Mouse (Mus musculus) lung, embryonic 16.5 days (tissue): ENCODE measurements around the gene Cxcl1. TPM values are rescaled to one million over a fixed set of nuclear protein-coding genes. Genes with fewer than 3 reads are reported as not detected.

Experiments used
- ATAC-seq: fragments of 200-750 bp; cut with Nextera tagmentation; 2 replicates; pipeline ENCODE4 v1.8.0; 2017; ENCODE audit warnings: low read depth, mild to moderate bottlenecking, moderate library complexity
- H3K27ac ChIP-seq: fragments of 300-500 bp; sonication (generic); 2 replicates; pipeline ENCODE4 v1.5.1; 2014; ENCODE audit warnings: mild to moderate bottlenecking, control low read depth, low read length
- H3K27me3 ChIP-seq: fragments of 300-500 bp; sonication (generic); 2 replicates; pipeline ENCODE4 v1.6.1; 2014; ENCODE audit warnings: low read depth, low read length, mixed read lengths; ENCODE audit not compliant: control insufficient read depth, insufficient read depth
- H3K36me3 ChIP-seq: fragments of 300-500 bp; sonication (generic); 2 replicates; pipeline ENCODE4 v1.6.1; 2014; ENCODE audit warnings: low read length; ENCODE audit not compliant: control insufficient read depth, insufficient read depth
- H3K4me1 ChIP-seq: fragments of 300-500 bp; sonication (generic); replicated peaks from 2 replicates; pipeline ENCODE4 v1.6.1; 2014; ENCODE audit warnings: low read length, mixed read lengths; ENCODE audit not compliant: control insufficient read depth, insufficient read depth
- H3K4me2 ChIP-seq: fragments of 300-500 bp; sonication (generic); 2 replicates; pipeline ENCODE4 v1.6.1; 2014; ENCODE audit warnings: low read depth, low read length, control low read depth
- H3K4me3 ChIP-seq: fragments of 300-500 bp; sonication (generic); 2 replicates; pipeline ENCODE4 v1.5.1; 2014; ENCODE audit warnings: mild to moderate bottlenecking, low read length, control low read depth
- H3K9ac ChIP-seq: fragments of 300-500 bp; sonication (generic); 2 replicates; pipeline ENCODE4 v1.6.1; 2014; ENCODE audit warnings: low read length, control low read depth
- H3K9me3 ChIP-seq: fragments of 300-500 bp; sonication (generic); 2 replicates; pipeline ENCODE4 v1.6.1; 2016; ENCODE audit warnings: low read length; ENCODE audit not compliant: control insufficient read depth
- WGBS: fragments of 180-500 bp; shearing (Covaris S2); extraction: QIAGEN DNeasy Blood & Tissue Kit; methylation state at CpG from one replicate; pipeline ENCODE4 v1.1.7; 2014; 5-methylcytosine and 5-hydroxymethylcytosine counted together
- polyA plus RNA-seq: library from polyadenylated mRNA; unstranded; fragments of >200 nt; fragmentation: Nextera tagmentation; extraction: Ambion mirVana; gene quantifications from 2 replicates; pipeline ENCODE4 v1.2.1, GENCODE M21; 2015

Cxcl1 gene
- polyA plus RNA-seq, 1 experiment from 2014 or later, result 0.41 TPM

DNA sequence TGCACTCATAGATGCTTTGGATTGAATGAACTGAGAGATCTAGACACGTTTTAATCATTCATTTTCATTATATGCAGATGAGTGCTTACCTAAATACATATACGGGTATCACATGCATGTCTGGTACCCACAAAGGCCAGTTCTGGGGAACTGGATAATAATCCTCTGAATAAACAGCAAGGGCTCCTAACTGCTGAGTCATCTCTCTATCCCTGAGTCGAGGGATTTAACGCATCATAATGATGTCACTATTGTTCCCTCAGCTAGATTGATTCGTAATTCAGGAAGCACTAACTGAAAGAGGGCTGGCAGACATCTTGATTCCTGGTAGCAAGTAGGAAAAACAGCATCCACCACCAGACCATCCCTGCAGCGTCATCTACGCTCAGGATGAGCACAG is 9.6 kb downstream of the Cxcl1 start:
- Histone ChIP-seq H3K4me3 (no peak overlapping the region), H3K27ac (no peak overlapping the region), H3K9me3 (no peaks in the 10 kb centered on the region), H3K36me3 (no peaks in the 10 kb centered on the region), H3K4me2 (no peak overlapping the region), H3K9ac (no peak overlapping the region), H3K4me1 (peaks cover 8% of the 10 kb centered on the region), H3K27me3 (peaks cover 16% of the 10 kb centered on the region)
- WGBS, result 69% methylated on average over 7 of the region's 7 CpGs
- no peak for ATAC-seq

- Histone ChIP-seq H3K27ac (no peak overlapping the region), H3K4me2 (peak overlapping the region; percentile 69), H3K4me1 (peaks cover 8% of the 10 kb centered on the region), H3K36me3 (no peaks in the 10 kb centered on the region), H3K9me3 (no peaks in the 10 kb centered on the region), H3K27me3 (peaks cover 20% of the 10 kb centered on the region), H3K9ac (0 out of 2 replicates have a peak overlapping the region, but pooled peaks have one; percentile 4), H3K4me3 (peak overlapping the region; percentile 38)
- no peak for ATAC-seq
- WGBS, result 8% methylated on average over 10 of the region's 10 CpGs
Measured at GRCm38 (mm10) chr5:90902380-90903260, 11.6 kb downstream of the Cxcl1 start.

DNA sequence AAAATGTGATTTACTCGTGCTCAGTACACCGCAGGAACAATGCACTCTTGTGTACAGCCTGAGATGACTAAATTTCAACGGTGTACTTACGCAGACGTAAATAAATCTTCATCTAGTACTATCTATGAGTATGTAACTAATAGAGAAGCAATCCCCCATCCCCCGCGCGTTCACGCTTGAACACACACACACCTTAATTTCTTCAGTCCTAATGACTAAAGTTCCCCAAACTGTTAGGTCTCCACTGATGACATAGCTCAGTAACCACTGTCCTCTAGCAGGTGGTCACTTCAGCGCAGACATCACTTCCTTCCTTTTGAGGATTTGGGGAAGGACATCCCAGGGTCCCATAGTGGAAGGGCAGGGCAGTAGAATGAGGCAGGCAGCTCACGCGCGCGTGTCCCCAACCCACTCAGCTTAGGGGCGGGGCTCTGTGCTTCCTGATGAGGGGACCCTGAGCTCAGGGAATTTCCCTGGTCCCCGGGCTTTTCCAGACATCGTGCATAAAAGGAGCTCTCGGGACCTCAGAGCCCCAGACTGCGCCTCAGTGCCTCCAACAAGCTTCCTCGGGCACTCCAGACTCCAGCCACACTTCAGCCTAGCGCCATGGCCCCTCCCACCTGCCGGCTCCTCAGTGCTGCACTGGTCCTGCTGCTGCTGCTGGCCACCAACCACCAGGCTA is 12.4 kb downstream of the Cxcl1 start, which contains the start of gene Cxcl2:
Cxcl2 (plus strand) TSS at position 533 of the 682 bp plus-strand sequence.
- Histone ChIP-seq H3K4me2 (peak within 1 kb of the TSS; percentile 69), H3K4me1 (peaks cover 8% of the 10 kb centered on the region), H3K4me3 (peak within 1 kb of the TSS; percentile 38), H3K36me3 (no peaks in the 10 kb centered on the region), H3K27me3 (peaks cover 20% of the 10 kb centered on the region), H3K9me3 (no peaks in the 10 kb centered on the region), H3K9ac (0 out of 2 replicates have a peak within 1 kb of the TSS, but pooled peaks have one; percentile 4), H3K27ac (no peak within 1 kb of the TSS)
- peak; percentile 82 for ATAC-seq
- WGBS, result 9% methylated on average over 22 of the region's 22 CpGs

DNA sequence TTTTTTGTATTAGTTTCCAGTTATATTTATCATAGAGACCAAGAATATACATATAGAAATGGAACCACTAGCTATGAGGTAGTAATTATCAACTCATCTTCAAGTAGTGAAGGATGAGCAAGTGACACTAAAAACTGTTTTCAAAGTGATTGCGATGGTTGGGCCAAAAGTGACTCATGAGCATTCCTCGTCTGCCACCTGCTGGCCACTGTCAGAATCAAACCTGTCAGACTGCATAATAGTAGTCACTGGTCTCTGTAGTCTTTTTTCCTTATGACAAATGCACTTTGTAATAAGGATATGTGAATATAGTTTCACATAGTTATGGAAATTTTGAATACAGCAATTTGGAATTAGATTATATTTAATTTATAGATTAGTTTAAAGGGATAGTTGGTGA is 17.9 kb downstream of the Cxcl1 start:
- ATAC-seq, result no peak
- 1% methylated on average over 2 of the region's 2 CpGs for WGBS

DNA sequence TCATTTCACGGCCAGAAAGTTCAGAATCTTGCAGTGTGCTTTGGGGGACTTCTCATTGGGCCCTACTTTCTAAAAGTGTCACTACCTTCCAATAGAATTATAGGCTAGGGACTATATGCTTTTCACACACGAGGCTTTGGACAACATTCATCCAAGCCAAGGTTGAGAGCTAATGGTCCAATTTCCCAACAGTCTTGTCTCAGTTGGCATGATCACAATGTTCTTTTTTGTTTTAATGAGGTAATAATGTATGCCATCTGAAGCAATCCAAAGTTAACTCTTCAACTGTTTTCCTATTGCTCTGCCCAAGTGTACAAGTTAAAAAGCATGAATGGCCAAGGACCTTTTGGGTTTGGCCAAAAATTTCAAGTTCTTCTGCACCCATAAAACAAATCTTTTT is 28.5 kb downstream of the Cxcl1 start:
- no peak overlapping the region for H3K4me2 ChIP-seq
- H3K9me3 ChIP-seq, result no peaks in the 10 kb centered on the region
- H3K27ac ChIP-seq, result no peak overlapping the region
- 70% methylated on average over 2 of the region's 2 CpGs for WGBS
- no peak for ATAC-seq
- no peak overlapping the region for H3K9ac ChIP-seq
- H3K36me3 ChIP-seq, result no peaks in the 10 kb centered on the region
- no peaks in the 10 kb centered on the region for H3K27me3 ChIP-seq
- no peaks in the 10 kb centered on the region for H3K4me1 ChIP-seq
- no peak overlapping the region for H3K4me3 ChIP-seq

More for the DNA sequence above, 17.9 kb downstream of the Cxcl1 start:
- Histone ChIP-seq H3K4me2 (no peak overlapping the region), H3K4me1 (no peaks in the 10 kb centered on the region), H3K27ac (no peak overlapping the region), H3K36me3 (no peaks in the 10 kb centered on the region), H3K4me3 (no peak overlapping the region), H3K9ac (no peak overlapping the region), H3K9me3 (no peaks in the 10 kb centered on the region), H3K27me3 (peaks cover 14% of the 10 kb centered on the region)

DNA sequence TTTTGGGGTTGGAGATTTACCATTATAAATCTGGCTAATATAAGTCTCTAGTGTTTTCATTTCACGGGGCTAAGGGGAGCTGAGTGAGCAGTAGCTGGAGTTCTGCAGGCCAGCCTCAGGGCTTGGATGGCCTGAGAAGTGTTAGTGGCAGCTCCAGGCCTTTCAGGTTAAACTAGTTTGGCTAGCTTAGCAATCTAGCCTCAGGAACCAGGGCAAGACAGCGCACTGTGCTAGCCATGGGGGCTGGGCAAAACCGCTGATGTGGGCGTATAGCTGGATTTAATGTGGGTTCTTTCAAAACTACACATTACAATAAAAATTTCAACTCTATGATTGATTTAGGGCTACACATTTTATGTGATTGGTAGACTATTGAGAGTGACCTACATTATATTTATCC is 31.9 kb downstream of the Cxcl1 start:
- no peaks in the 10 kb centered on the region for H3K36me3 ChIP-seq
- no peak overlapping the region for H3K27ac ChIP-seq
- no peak overlapping the region for H3K4me2 ChIP-seq
- no peaks in the 10 kb centered on the region for H3K4me1 ChIP-seq
- no peaks in the 10 kb centered on the region for H3K9me3 ChIP-seq
- H3K27me3 ChIP-seq, result no peaks in the 10 kb centered on the region
- no peak overlapping the region for H3K9ac ChIP-seq
- WGBS, result 68% methylated on average over 4 of the region's 4 CpGs
- no peak overlapping the region for H3K4me3 ChIP-seq
- ATAC-seq, result no peak

- 29% methylated on average over 2 of the region's 2 CpGs for WGBS
- Histone ChIP-seq H3K36me3 (no peaks in the 10 kb centered on the region), H3K27ac (peak overlapping the region; percentile 99), H3K4me2 (peak overlapping the region; percentile 69), H3K4me3 (peak overlapping the region; percentile 69), H3K9me3 (no peaks in the 10 kb centered on the region), H3K27me3 (no peaks in the 10 kb centered on the region), H3K9ac (peak overlapping the region; percentile 97), H3K4me1 (peaks cover 10% of the 10 kb centered on the region; the same call in 1 of the 2 replicates)
- ATAC-seq, result peak; percentile 34; the same call in 1 of the 2 replicates
Measured at GRCm38 (mm10) chr5:90930546-90930945, 39.5 kb downstream of the Cxcl1 start.

- Histone ChIP-seq H3K4me2 (peak within 1 kb of the TSS; percentile 69), H3K9ac (peak within 1 kb of the TSS; percentile 97), H3K36me3 (no peaks in the 10 kb centered on the region), H3K27me3 (no peaks in the 10 kb centered on the region), H3K4me3 (peak within 1 kb of the TSS; percentile 69), H3K4me1 (peaks cover 10% of the 10 kb centered on the region; the same call in 1 of the 2 replicates), H3K27ac (peak within 1 kb of the TSS; percentile 99), H3K9me3 (no peaks in the 10 kb centered on the region)
- ATAC-seq, result peak; percentile 99
- under 1% methylated on average over 72 of the region's 79 CpGs for WGBS
Measured at GRCm38 (mm10) chr5:90930971-90931851, 40.2 kb downstream of the Cxcl1 start, which contains the start of gene Mthfd2l. TSS of gene Mthfd2l (plus strand) at chr5:90931117.
